Mouse (Mus musculus) induced T-regulatory cell, adult 2 months (primary cell): ENCODE data around the gene Pttg1ip.
A peak's percentile ranks its signal among the peaks of the same experiment; 100 is the strongest.

Experiments
- DNase-seq: peaks from one replicate; pipeline ENCODE4 v3.0.0-alpha.2; 2012; ENCODE audit warnings: low read depth

Pttg1ip gene

GRCm38 (mm10) chr10:77581408-77582284 is at the start of gene Pttg1ip:
Gene Pttg1ip (plus strand): TSS chr10:77581720.
- peak; percentile 98 for DNase-seq

GRCm38 (mm10) chr10:77532020-77532413 is 49.5 kb upstream of the Pttg1ip start:
- DNase-seq: no peak

GRCm38 (mm10) chr10:77536727-77537126 is 44.8 kb upstream of the Pttg1ip start:
- DNase-seq: peak; percentile 83

- peak; percentile 85 for DNase-seq
Observed at GRCm38 (mm10) chr10:77537215-77538209, 44.0 kb upstream of the Pttg1ip start.

- DNase-seq: peak; percentile 52
Observed at GRCm38 (mm10) chr10:77539320-77539945, 42.1 kb upstream of the Pttg1ip start.

GRCm38 (mm10) chr10:77540576-77541102 is 40.9 kb upstream of the Pttg1ip start:
- DNase-seq: peak; percentile 39

GRCm38 (mm10) chr10:77541864-77542666 is 39.5 kb upstream of the Pttg1ip start:
- DNase-seq: no peak

- DNase-seq: peak; percentile 89
Observed at GRCm38 (mm10) chr10:77543226-77543625, 38.3 kb upstream of the Pttg1ip start.

GRCm38 (mm10) chr10:77544916-77545315 is 36.6 kb upstream of the Pttg1ip start:
- no peak for DNase-seq

GRCm38 (mm10) chr10:77548576-77548975 is 32.9 kb upstream of the Pttg1ip start:
- no peak for DNase-seq

- DNase-seq: no peak
Observed at GRCm38 (mm10) chr10:77550874-77551273, 30.6 kb upstream of the Pttg1ip start.

GRCm38 (mm10) chr10:77552162-77552561 is 29.4 kb upstream of the Pttg1ip start:
- no peak for DNase-seq

GRCm38 (mm10) chr10:77553285-77553684 is 28.2 kb upstream of the Pttg1ip start:
- DNase-seq: no peak

- DNase-seq: peak; percentile 43
Observed at GRCm38 (mm10) chr10:77554918-77555317, 26.6 kb upstream of the Pttg1ip start.

- peak; percentile 56 for DNase-seq
Observed at GRCm38 (mm10) chr10:77556631-77557030, 24.9 kb upstream of the Pttg1ip start.

GRCm38 (mm10) chr10:77557641-77558040 is 23.9 kb upstream of the Pttg1ip start:
- peak; percentile 45 for DNase-seq

- DNase-seq: no peak
Observed at GRCm38 (mm10) chr10:77560090-77560489, 21.4 kb upstream of the Pttg1ip start.

- no peak for DNase-seq
Observed at GRCm38 (mm10) chr10:77560830-77561229, 20.7 kb upstream of the Pttg1ip start.

GRCm38 (mm10) chr10:77561508-77561907 is 20.0 kb upstream of the Pttg1ip start:
- peak; percentile 44 for DNase-seq

- no peak for DNase-seq
Observed at GRCm38 (mm10) chr10:77565005-77565404, 16.5 kb upstream of the Pttg1ip start.

- DNase-seq: peak; percentile 88
Observed at GRCm38 (mm10) chr10:77566651-77567050, 14.9 kb upstream of the Pttg1ip start.
